In the genomic region with DNA sequence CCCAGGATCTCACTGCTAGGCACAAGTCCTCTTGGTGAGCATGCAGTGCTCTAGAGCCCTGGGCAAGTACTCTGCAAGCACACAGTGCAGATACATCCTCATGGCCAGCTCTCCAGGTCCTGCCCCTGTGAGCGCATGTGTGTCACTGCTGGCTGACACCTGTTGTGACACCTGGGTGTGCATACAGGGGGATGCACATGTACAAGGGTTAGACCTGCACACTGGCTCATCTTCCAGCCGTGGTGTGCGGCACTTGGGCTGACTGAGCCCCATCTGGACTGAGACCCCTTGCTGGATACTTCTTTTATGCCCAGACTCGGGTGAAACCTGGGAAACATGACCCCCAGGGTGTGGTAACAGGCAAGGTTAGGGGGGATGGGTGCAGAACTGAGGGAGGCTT, we compare ENCODE assay signal across 40 mouse cellular contexts. TPM values are rescaled to one million over a fixed set of nuclear protein-coding genes. Genes with fewer than 3 reads are reported as not detected.
"Had no signal": no experiment of that assay in that cellular context is flagged by ENCODE, and none has a peak within 500 bp of the region (broad histone marks: within the 10 kb centered on the region; RNA-seq: fewer than 3 reads in every experiment).

No protein-coding gene starts in this region.

- H3K4me2 ChIP-seq: heart, embryonic 12.5 days; hindbrain, embryonic 12.5 days; hindbrain, embryonic 14.5 days; intestine, embryonic 15.5 days; limb, embryonic 12.5 days; liver, embryonic 11.5 days had no signal

- H3K27me3 ChIP-seq: heart, embryonic 12.5 days; intestine, embryonic 15.5 days had no signal

- H3K4me3 ChIP-seq: gastrocnemius, adult 2 months; heart, embryonic 10.5 days; heart, embryonic 12.5 days; hindbrain, embryonic 10.5 days; hindbrain, embryonic 12.5 days; intestine, embryonic 15.5 days; left cerebral cortex, adult 2 months; limb, embryonic 10.5 days; limb, embryonic 12.5 days had no signal

- H3K9ac ChIP-seq: heart, embryonic 12.5 days; hindbrain, embryonic 12.5 days; hindbrain, embryonic 14.5 days; intestine, embryonic 15.5 days; limb, embryonic 12.5 days had no signal

- H3K9me3 ChIP-seq: heart, embryonic 10.5 days; heart, embryonic 12.5 days; hindbrain, embryonic 10.5 days; hindbrain, embryonic 12.5 days; intestine, embryonic 15.5 days; limb, embryonic 10.5 days; limb, embryonic 12.5 days had no signal

- ATAC-seq: hindbrain, embryonic 16.5 days; inflammation-experienced regulatory T-cells, adult 6 months; intestine, embryonic 15.5 days; intestine, postnatal 0 days had no signal

- H3K27ac ChIP-seq: gastrocnemius, adult 2 months; hindbrain, embryonic 10.5 days; hindbrain, embryonic 12.5 days; hindbrain, embryonic 14.5 days; intestine, embryonic 15.5 days; limb, embryonic 10.5 days; limb, embryonic 12.5 days had no signal

- H3K36me3 ChIP-seq: heart, embryonic 10.5 days; heart, embryonic 12.5 days; hindbrain, embryonic 10.5 days; hindbrain, embryonic 12.5 days; intestine, embryonic 15.5 days; limb, embryonic 10.5 days; limb, embryonic 12.5 days had no signal

- DNase-seq: gastrocnemius, adult 2 months; gastrocnemius, postnatal 10 days; gastrocnemius, postnatal 25 days; heart, adult 18-20 months; heart, postnatal 10 days; heart, postnatal 4 days; kidney, adult 18-20 months; kidney, adult 8-10 months; kidney, postnatal 10 days; kidney, postnatal 25 days; kidney, postnatal 4 days; layer of hippocampus, adult 9-11 months; liver had no signal

RNA-seq across cellular contexts. Expression of gene AL607142.1, which starts 16.5 kb away (rescaled TPM):
- total RNA-seq: gastrocnemius, adult 2 months; gastrocnemius, postnatal 10 days; gastrocnemius, postnatal 25 days; gastrocnemius, postnatal 4 days; granulocyte monocyte progenitor cell, adult 5-6 weeks; heart, adult 18-20 months; heart, adult 8-10 months; heart, postnatal 10 days; heart, postnatal 25 days; heart, postnatal 4 days; layer of hippocampus, adult 8-10 months; layer of hippocampus, postnatal 14 days; left cerebral cortex, adult 2 months; left cerebral cortex, postnatal 14 days; left cerebral cortex, postnatal 36 days had no signal
- polyA plus RNA-seq: frontal cortex, adult 2 months; heart, embryonic 10.5 days; heart, embryonic 12.5 days; heart, embryonic 14.5 days; heart, embryonic 16.5 days; hindbrain, embryonic 10.5 days; hindbrain, embryonic 12.5 days; hindbrain, embryonic 14.5 days; hindbrain, embryonic 16.5 days; inflammation-experienced regulatory T-cells, adult 6 months; intestine, embryonic 15.5 days; intestine, postnatal 0 days; kidney, embryonic 14.5 days; kidney, embryonic 16.5 days; limb, embryonic 10.5 days; limb, embryonic 12.5 days; limb, embryonic 14.5 days; liver, embryonic 11.5 days had no signal
